Mouse (Mus musculus) heart, postnatal 0 days (tissue): ENCODE data around the gene Ccdc61. TPM values are rescaled to one million over a fixed set of nuclear protein-coding genes. Genes with fewer than 3 reads are reported as not detected.

Experiments used
- ATAC-seq: fragments of 200-750 bp; cut with Nextera tagmentation; 2 replicates; pipeline ENCODE4 v1.8.0; 2017; ENCODE audit warnings: low read depth, moderate number of reproducible peaks, moderate library complexity; ENCODE audit not compliant: insufficient read depth
- DNase-seq: peaks from one replicate; pipeline ENCODE4 v3.0.0-alpha.2; 2016; ENCODE audit warnings: low spot score
- H3K27ac ChIP-seq: fragments of 300-500 bp; sonication (generic); 2 replicates; pipeline ENCODE4 v1.5.1; 2014; ENCODE audit warnings: low read depth, mild to moderate bottlenecking
- H3K27me3 ChIP-seq: fragments of 300-500 bp; sonication (generic); 2 replicates; pipeline ENCODE4 v1.6.1; 2014; ENCODE audit warnings: low read length, mixed read lengths; ENCODE audit not compliant: control insufficient read depth, insufficient read depth
- H3K36me3 ChIP-seq: fragments of 300-500 bp; sonication (generic); replicated peaks from 2 replicates; pipeline ENCODE4 v1.6.1; 2014; ENCODE audit warnings: low read length, mixed read lengths; ENCODE audit not compliant: control insufficient read depth, insufficient read depth
- H3K4me1 ChIP-seq: fragments of 300-500 bp; sonication (generic); 2 replicates; pipeline ENCODE4 v1.6.1; 2014; ENCODE audit warnings: antibody characterized with exemption; ENCODE audit not compliant: control insufficient read depth, insufficient read depth
- H3K4me2 ChIP-seq: fragments of 300-500 bp; sonication (generic); 2 replicates; pipeline ENCODE4 v1.6.1; 2014; ENCODE audit warnings: low read depth, mild to moderate bottlenecking, low read length, moderate library complexity
- H3K4me3 ChIP-seq: fragments of 300-500 bp; sonication (generic); 2 replicates; pipeline ENCODE4 v1.5.1; 2014; ENCODE audit warnings: low read depth, low read length
- H3K9ac ChIP-seq: fragments of 300-500 bp; sonication (generic); replicated peaks from 2 replicates; pipeline ENCODE4 v1.6.1; 2014; ENCODE audit warnings: low read depth, low read length, mixed read lengths
- H3K9me3 ChIP-seq: fragments of 300-500 bp; sonication (generic); replicated peaks from 2 replicates; pipeline ENCODE4 v1.6.1; 2016; ENCODE audit warnings: low read length; ENCODE audit not compliant: control insufficient read depth
- CTCF ChIP-seq: IDR thresholded peaks from 2 replicates; pipeline ENCODE4 v1.5.1; 2016; ENCODE audit warnings: antibody characterized with exemption, control low read depth, low read depth
- EP300 ChIP-seq: IDR thresholded peaks from 2 replicates; pipeline ENCODE4 v1.6.1; 2016; ENCODE audit warnings: antibody characterized with exemption, low read depth
- WGBS: fragments of 180-500 bp; shearing (Covaris S2); extraction: QIAGEN DNeasy Blood & Tissue Kit; methylation state at CpG from one replicate; pipeline ENCODE4 v1.1.7; 2014; 5-methylcytosine and 5-hydroxymethylcytosine counted together
- polyA plus RNA-seq: library from polyadenylated mRNA; unstranded; fragments of >200 nt; fragmentation: Nextera tagmentation; extraction: Ambion mirVana; gene quantifications from 2 replicates; pipeline ENCODE4 v1.2.1, GENCODE M21; 2015
- total RNA-seq: library from RNA; depleted of rRNA; stranded (reverse); fragments of >200 nt; gene quantifications from 2 replicates; pipeline ENCODE4 v1.2.3, GENCODE M21; 2014; ENCODE audit warnings: low replicate concordance

Gene Ccdc61
- total and polyA plus RNA-seq, 2 experiments from 2014 or later = 12.7 to 26.9 TPM

DNA sequence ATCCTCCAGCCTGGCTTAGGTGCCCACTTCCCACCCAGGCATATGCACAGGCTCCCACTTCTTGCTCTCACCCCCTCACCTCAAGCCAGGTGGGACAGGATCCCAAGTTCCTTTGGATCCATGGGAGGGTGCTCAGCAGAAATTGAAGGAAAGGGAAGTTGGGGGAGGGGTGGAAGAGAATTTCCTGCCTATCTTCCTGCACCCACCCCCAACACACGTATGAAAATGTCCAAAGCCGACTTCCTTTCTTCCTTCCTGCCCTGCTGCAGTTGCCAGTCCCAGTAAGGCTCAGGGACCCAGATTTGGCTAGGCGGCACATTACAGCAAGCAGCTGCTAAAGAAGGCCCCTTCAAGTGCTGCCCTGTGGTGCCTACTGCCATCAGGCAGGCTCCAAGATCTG lies 17.5 kb upstream of the Ccdc61 start:
- peak overlapping the region; percentile 86 for H3K4me2 ChIP-seq
- TF ChIP-seq EP300 (no peak), CTCF (no peak)
- H3K27ac ChIP-seq = peak overlapping the region; percentile 54
- H3K9ac ChIP-seq = no peak overlapping the region
- peaks cover 49% of the 10 kb centered on the region for H3K27me3 ChIP-seq
- DNase-seq (peak; percentile 7), ATAC-seq (no peak)
- 26% methylated on average over 3 of the region's 3 CpGs for WGBS
- peak overlapping the region; percentile 58 for H3K4me3 ChIP-seq
- H3K36me3 ChIP-seq = no peaks in the 10 kb centered on the region
- 0 out of 2 replicates have a peak, but pooled peaks cover 4% of the 10 kb centered on the region for H3K4me1 ChIP-seq
- H3K9me3 ChIP-seq = no peaks in the 10 kb centered on the region

DNA sequence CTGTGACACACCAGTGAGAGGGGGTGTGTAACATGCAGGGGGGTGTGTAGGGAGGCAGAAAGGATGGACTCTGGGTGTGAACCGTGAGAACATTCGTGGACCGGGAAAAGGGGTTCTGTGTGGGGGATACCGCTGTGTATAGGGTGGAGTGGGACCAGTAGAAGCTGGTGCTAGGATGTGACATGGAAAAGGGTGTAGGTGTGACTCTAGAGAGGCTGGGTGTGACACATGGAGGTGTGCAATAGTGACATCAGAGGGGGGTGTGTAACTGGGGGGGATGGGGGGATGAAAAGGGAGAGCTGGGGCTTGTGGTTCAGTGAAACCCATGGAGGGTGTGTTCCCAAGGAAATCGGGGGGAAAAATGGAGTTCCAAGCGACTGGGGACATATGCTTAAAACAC lies 16.7 kb upstream of the Ccdc61 start:
- Histone ChIP-seq H3K9me3 (no peaks in the 10 kb centered on the region), H3K36me3 (no peaks in the 10 kb centered on the region), H3K4me3 (peak overlapping the region; percentile 58), H3K27ac (peak overlapping the region; percentile 54), H3K4me1 (0 out of 2 replicates have a peak, but pooled peaks cover 4% of the 10 kb centered on the region), H3K9ac (no peak overlapping the region), H3K4me2 (peak overlapping the region; percentile 86), H3K27me3 (peaks cover 51% of the 10 kb centered on the region)
- WGBS = 41% methylated on average over 6 of the region's 6 CpGs
- TF ChIP-seq CTCF (no peak), EP300 (no peak)
- DNase-seq = no peak
- ATAC-seq = 0 out of 2 replicates have a peak, but pooled peaks have one; percentile 2

DNA sequence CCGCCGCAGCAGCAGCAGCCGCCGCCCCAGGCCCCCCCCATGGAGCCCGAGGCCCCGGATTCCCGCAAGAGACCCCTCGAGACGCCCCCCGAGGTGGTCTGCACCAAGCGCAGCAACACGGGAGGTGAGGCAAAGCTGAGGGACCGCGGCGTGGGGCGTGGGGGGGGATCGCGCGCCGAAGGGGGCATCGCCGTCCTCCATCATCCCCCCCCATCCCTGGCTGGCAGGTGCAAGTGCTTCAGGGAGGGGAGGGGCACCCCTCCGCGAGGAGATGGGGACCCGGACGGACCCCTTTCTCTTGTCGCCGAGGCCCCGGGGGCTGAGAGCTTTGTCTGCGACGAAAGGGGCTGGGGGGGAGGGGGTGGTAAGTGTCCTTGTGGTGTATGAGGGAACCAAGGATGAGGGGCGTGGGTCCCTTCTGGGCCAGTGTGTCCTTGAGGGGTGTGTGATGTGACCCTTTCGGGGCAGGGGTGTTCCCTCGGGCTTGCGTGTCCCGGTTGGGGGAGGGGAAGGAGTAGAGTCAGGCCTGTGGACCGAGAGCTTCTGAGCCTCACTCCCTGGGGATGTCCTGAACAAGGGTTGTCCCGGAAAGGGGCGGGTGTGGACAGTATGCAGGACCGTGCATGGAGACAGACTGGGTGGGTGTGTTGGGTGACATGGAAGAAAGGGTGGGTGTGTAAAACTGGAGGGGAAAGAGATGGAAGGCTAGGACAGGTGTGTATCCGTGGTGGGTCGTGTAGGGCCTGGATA lies 16.0 kb upstream of the Ccdc61 start:
- H3K36me3 ChIP-seq = no peaks in the 10 kb centered on the region
- TF ChIP-seq CTCF (no peak), EP300 (no peak)
- 0 out of 2 replicates have a peak, but pooled peaks cover 4% of the 10 kb centered on the region for H3K4me1 ChIP-seq
- DNase-seq = peak; percentile 28
- peaks cover 53% of the 10 kb centered on the region for H3K27me3 ChIP-seq
- H3K27ac ChIP-seq = peak overlapping the region; percentile 68
- H3K4me2 ChIP-seq = peak overlapping the region; percentile 86
- ATAC-seq = peak; percentile 59
- peak overlapping the region; percentile 58 for H3K4me3 ChIP-seq
- 4% methylated on average over 37 of the region's 42 CpGs for WGBS
- H3K9ac ChIP-seq = peak overlapping the region; percentile 65
- H3K9me3 ChIP-seq = no peaks in the 10 kb centered on the region

DNA sequence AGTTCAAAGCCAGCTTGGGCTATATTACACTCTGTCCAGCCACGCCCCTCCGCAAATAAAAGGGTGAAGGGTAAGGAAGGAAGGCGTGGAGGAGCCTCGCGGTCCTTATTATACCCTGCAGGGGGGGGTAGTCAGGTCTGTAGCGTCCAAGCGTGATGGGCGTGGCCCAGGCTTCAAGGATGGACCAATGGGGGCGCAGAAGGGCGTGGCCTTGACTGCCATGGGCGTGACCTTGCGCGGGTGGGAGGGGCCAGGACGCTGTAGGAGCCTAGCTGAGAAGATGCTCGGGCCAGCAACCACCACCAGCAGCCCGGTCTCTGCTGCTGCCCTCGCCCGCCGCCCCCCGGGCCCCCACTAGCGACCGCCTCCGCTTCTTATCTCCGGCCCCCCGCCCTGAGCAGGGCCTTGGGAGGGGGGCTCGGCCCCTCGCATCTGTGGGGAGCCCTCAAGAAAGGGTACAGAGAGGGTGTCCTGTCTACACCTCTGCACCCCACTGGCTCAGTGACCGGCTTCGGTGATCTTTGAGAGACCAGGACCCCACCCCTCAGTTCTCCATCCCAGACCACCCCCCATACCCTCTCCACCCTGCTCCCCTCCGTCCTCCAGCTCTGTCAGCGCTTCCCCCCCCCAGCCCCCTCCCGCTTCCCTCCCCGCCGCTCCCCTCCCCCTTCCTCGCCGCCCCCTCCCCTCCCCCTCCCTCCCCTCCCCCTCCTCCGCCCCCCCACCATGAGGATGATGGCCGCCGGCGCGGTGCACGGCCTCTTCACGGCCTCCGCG lies 15.1 kb upstream of the Ccdc61 start, which contains the start of gene Nova2:
TSS of gene Nova2 (plus strand) at position 727 of the 777 bp plus-strand sequence.
- Histone ChIP-seq H3K9me3 (no peaks in the 10 kb centered on the region), H3K27ac (peak within 1 kb of the TSS; percentile 68), H3K4me3 (peak within 1 kb of the TSS; percentile 58), H3K36me3 (no peaks in the 10 kb centered on the region), H3K4me2 (peak within 1 kb of the TSS; percentile 86), H3K27me3 (peaks cover 57% of the 10 kb centered on the region), H3K4me1 (0 out of 2 replicates have a peak, but pooled peaks cover 4% of the 10 kb centered on the region), H3K9ac (peak within 1 kb of the TSS; percentile 65)
- TF ChIP-seq EP300 (no peak), CTCF (peak; percentile 24)
- 0% methylated on average over 26 of the region's 45 CpGs for WGBS
- ATAC-seq (peak; percentile 90), DNase-seq (peak; percentile 78)

- Histone ChIP-seq H3K9ac (no peak overlapping the region), H3K27me3 (peaks cover 57% of the 10 kb centered on the region), H3K27ac (no peak overlapping the region), H3K4me3 (no peak overlapping the region), H3K4me1 (0 out of 2 replicates have a peak, but pooled peaks cover 4% of the 10 kb centered on the region), H3K36me3 (no peaks in the 10 kb centered on the region), H3K9me3 (no peaks in the 10 kb centered on the region), H3K4me2 (no peak overlapping the region)
- no peak for DNase-seq
- TF ChIP-seq CTCF = no peak
- TF ChIP-seq EP300 = no peak
- ATAC-seq = no peak
- WGBS = 18% methylated on average over 8 of the region's 8 CpGs
Measured at GRCm38 (mm10) chr7:18924321-18924720, 14.1 kb upstream of the Ccdc61 start.
